Comparison of ENCODE assay signal across 41 mouse cellular contexts in the genomic region with DNA sequence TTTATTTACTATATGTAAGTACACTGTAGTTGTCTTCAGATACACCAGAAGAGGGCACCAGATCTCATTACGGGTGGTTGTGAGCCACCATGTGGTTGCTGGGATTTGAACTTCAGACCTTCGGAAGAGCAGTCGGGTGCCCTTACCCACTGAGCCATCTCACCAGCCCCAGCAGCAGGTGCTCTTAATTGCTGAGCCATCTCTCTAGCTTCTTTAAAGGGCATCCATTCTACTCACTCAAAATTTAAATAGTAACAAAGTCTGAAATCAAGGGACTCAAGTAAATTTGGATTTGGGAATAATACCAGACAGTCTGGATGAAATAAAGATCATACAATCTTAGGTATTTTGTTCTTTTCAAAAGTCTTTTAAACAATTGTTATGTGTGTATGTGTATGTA. TPM values are rescaled to one million over a fixed set of nuclear protein-coding genes. Genes with fewer than 3 reads are reported as not detected.
"Had no signal": no experiment of that assay in that cellular context is flagged by ENCODE, and none has a peak within 500 bp of the region (broad histone marks: within the 10 kb centered on the region; RNA-seq: fewer than 3 reads in every experiment).

No protein-coding gene starts in this region.

RNA-seq across cellular contexts. Expression of gene Gtsf1, which starts 24.7 kb away (rescaled TPM):
- total RNA-seq: heart, postnatal 25 days; heart, postnatal 36 days; hematopoietic stem cell, adult 5-6 weeks; hindbrain, postnatal 0 days; layer of hippocampus, adult 18-20 months; layer of hippocampus, adult 2 months; layer of hippocampus, adult 8-10 months; layer of hippocampus, postnatal 10 days; layer of hippocampus, postnatal 14 days; layer of hippocampus, postnatal 25 days; layer of hippocampus, postnatal 36 days; left cerebral cortex, adult 2 months; left cerebral cortex, adult 8-10 months had no signal
- polyA plus RNA-seq: hindbrain, embryonic 10.5 days; hindbrain, embryonic 11.5 days; hindbrain, embryonic 12.5 days; hindbrain, embryonic 13.5 days; hindbrain, embryonic 14.5 days; hindbrain, embryonic 15.5 days; hindbrain, embryonic 16.5 days; intestine, embryonic 14.5 days; intestine, embryonic 15.5 days; intestine, embryonic 16.5 days; kidney, adult 2 months; kidney, embryonic 14.5 days; kidney, embryonic 15.5 days; kidney, postnatal 0 days had no signal

RNA-seq across cellular contexts. Expression of gene Gtsf2, which starts 42.7 kb away (rescaled TPM):
- total RNA-seq: heart, postnatal 10 days; heart, postnatal 14 days; heart, postnatal 25 days; heart, postnatal 36 days; heart, postnatal 4 days; hematopoietic stem cell, adult 5-6 weeks; hindbrain, postnatal 0 days; layer of hippocampus, adult 18-20 months; layer of hippocampus, adult 2 months; layer of hippocampus, adult 8-10 months; layer of hippocampus, postnatal 10 days; layer of hippocampus, postnatal 14 days; layer of hippocampus, postnatal 25 days; layer of hippocampus, postnatal 36 days; left cerebral cortex, adult 18-20 months; left cerebral cortex, adult 2 months; left cerebral cortex, adult 8-10 months had no signal
- polyA plus RNA-seq: heart, embryonic 12.5 days; heart, embryonic 13.5 days; heart, embryonic 14.5 days; heart, embryonic 15.5 days; heart, embryonic 16.5 days; heart, postnatal 0 days; hindbrain, embryonic 10.5 days; hindbrain, embryonic 11.5 days; hindbrain, embryonic 12.5 days; hindbrain, embryonic 13.5 days; hindbrain, embryonic 14.5 days; inflammation-experienced regulatory T-cells, adult 6 months; intestine, embryonic 14.5 days; intestine, embryonic 15.5 days; intestine, embryonic 16.5 days; intestine, postnatal 0 days; kidney, adult 2 months; kidney, embryonic 14.5 days; kidney, embryonic 15.5 days; kidney, embryonic 16.5 days; kidney, postnatal 0 days; large intestine, adult 2 months had no signal
